Mouse (Mus musculus) heart, postnatal 0 days (tissue): ENCODE measurements around the gene Gphn.

ENCODE experiments used
- CTCF ChIP-seq: IDR thresholded peaks from 2 replicates; pipeline ENCODE4 v1.5.1; 2016; ENCODE audit warnings: antibody characterized with exemption, control low read depth, low read depth
- EP300 ChIP-seq: IDR thresholded peaks from 2 replicates; pipeline ENCODE4 v1.6.1; 2016; ENCODE audit warnings: antibody characterized with exemption, low read depth

DNA sequence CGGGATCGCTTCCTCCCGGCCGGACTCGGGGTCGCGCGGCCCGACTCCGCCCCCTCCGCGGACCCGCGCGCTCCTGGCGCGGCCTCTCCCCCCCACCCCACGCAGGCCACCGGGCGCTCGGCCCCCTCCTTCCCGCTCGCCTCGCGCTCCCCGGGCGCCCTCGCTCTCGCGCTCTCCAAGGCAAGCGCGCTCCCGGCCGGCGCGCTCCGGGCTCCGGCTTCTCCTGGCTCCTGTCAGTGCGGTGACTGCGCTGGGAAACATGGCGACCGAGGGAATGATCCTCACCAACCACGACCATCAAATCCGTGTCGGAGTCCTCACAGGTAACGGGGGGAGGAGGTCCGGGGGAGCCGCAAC is 318 bp downstream of the Gphn start:
- TF ChIP-seq CTCF, result no peak
- no peak for TF ChIP-seq EP300
